Mouse (Mus musculus) forebrain, embryonic 16.5 days (tissue): ENCODE measurements around the gene Hmbs. TPM values are rescaled to one million over a fixed set of nuclear protein-coding genes. Genes with fewer than 3 reads are reported as not detected.
A peak's percentile ranks its signal among the peaks of the same experiment; 100 is the strongest.
"Not testable (repeated sequence)": the region's sequence is repeated elsewhere in the genome, so short reads cannot be mapped to it uniquely, and the experiment has no call there.

ENCODE experiments used
- ATAC-seq: fragments of 200-750 bp; cut with Nextera tagmentation; 2 replicates; pipeline ENCODE4 v1.8.0; 2017; ENCODE audit warnings: mild to moderate bottlenecking, moderate library complexity
- H3K27ac ChIP-seq: fragments of 300-500 bp; sonication (generic); 2 replicates; pipeline ENCODE4 v1.5.1; 2014; ENCODE audit warnings: low read length, control low read depth
- H3K27me3 ChIP-seq: fragments of 300-500 bp; sonication (generic); replicated peaks from 2 replicates; pipeline ENCODE4 v1.6.1; 2014; ENCODE audit warnings: low read length; ENCODE audit not compliant: control insufficient read depth, insufficient read depth
- H3K36me3 ChIP-seq: fragments of 300-500 bp; sonication (generic); 2 replicates; pipeline ENCODE4 v1.6.1; 2014; ENCODE audit not compliant: control insufficient read depth, insufficient read depth
- H3K4me1 ChIP-seq: fragments of 300-500 bp; sonication (generic); replicated peaks from 2 replicates; pipeline ENCODE4 v1.6.1; 2014; ENCODE audit warnings: low read length; ENCODE audit not compliant: control insufficient read depth, insufficient read depth
- H3K4me2 ChIP-seq: fragments of 300-500 bp; sonication (generic); 2 replicates; pipeline ENCODE4 v1.6.1; 2014; ENCODE audit warnings: mild to moderate bottlenecking, low read length, control low read depth
- H3K4me3 ChIP-seq: fragments of 300-500 bp; sonication (generic); replicated peaks from 2 replicates; pipeline ENCODE4 v1.5.1; 2014; ENCODE audit warnings: mild to moderate bottlenecking, low read length, control low read depth
- H3K9ac ChIP-seq: fragments of 300-500 bp; sonication (generic); replicated peaks from 2 replicates; pipeline ENCODE4 v1.6.1; 2014; ENCODE audit warnings: low read depth, low read length, control low read depth
- H3K9me3 ChIP-seq: fragments of 300-500 bp; sonication (generic); 2 replicates; pipeline ENCODE4 v1.6.1; 2016; ENCODE audit warnings: low read length; ENCODE audit not compliant: control insufficient read depth
- WGBS: fragments of 180-500 bp; shearing (Covaris S2); extraction: QIAGEN DNeasy Blood & Tissue Kit; methylation state at CpG from one replicate; pipeline ENCODE4 v1.1.7; 2014; 5-methylcytosine and 5-hydroxymethylcytosine counted together
- polyA plus RNA-seq: library from polyadenylated mRNA; unstranded; fragments of >200 nt; fragmentation: Nextera tagmentation; extraction: Ambion mirVana; gene quantifications from 2 replicates; pipeline ENCODE4 v1.2.1, GENCODE M21; 2015

The Hmbs gene
- polyA plus RNA-seq, 1 experiment from 2014 or later, result 64.3 TPM

DNA sequence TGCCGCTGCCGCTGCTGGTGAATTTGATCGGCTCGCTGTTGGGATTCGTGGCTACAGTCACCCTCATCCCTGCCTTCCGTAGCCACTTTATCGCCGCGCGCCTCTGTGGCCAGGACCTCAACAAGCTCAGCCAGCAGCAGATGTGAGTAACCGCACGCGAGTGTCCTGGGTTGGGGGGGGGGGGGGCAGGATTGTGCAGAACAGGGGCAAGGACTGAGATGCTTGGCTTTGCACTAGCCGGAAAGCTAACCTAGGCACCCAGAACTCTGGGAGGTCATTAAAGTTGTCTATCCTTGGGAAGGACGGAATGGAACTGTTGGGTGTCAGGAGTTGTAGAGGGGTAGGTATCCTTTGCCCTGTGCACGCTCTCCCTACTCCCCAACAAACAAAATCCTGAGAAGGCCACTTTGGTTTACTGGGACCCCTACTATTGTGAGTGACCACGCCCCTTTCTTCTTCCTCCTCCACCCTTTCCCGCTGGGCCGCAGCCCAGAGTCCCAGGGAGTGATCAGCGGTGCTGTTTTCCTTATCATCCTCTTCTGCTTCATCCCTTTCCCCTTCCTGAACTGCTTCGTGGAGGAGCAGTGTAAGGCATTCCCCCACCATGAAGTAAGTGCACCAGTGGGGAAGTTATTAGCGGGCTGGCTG, 16.8 kb downstream of the Hmbs start:
- Histone ChIP-seq H3K4me3 (peak overlapping the region; percentile 93), H3K27me3 (no peaks in the 10 kb centered on the region), H3K4me2 (peak overlapping the region; percentile 70), H3K9ac (peak overlapping the region; percentile 92), H3K27ac (peak overlapping the region; percentile 92), H3K36me3 (peaks cover 9% of the 10 kb centered on the region), H3K9me3 (no peaks in the 10 kb centered on the region), H3K4me1 (peaks cover 16% of the 10 kb centered on the region)
- 0% methylated on average over 21 of the region's 22 CpGs for WGBS
- ATAC-seq, result peak; percentile 13; the same call in 1 of the 2 replicates

DNA sequence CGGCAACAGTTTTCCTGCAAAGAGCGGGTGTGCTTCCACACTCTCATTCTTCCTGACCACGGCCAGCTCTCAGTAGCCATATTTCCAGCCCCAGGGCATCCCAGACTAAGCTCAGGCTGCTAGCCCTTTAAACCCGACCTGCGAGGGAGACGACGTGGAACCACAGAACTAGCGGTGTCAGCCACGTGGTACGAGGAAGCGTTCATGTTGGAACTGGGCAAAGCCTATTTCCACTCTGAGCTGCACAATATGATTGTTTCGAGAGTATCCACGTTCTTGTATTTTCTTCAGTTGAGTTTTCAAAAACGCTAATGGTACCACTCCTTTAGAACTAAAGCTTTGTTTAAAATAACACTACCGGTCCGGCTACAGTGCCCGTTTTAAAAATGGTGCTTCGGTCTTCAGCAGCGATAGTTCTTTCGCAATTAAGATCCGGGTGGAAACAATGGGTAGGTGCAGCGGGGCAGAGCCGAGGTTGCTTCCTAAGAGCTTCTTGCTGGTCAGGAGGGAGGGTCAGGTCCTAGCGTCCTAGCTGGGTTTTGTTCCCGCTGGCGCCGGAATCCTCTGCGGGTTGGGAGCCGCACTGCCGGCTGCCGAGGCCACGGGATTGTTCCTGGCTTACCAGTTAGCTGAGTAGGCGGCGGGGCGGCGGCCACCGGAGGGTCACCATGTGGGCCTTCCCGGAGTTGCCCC, 17.5 kb downstream of the Hmbs start:
- Histone ChIP-seq H3K4me1 (peaks cover 16% of the 10 kb centered on the region), H3K9me3 (no peaks in the 10 kb centered on the region), H3K36me3 (peaks cover 3% of the 10 kb centered on the region), H3K27me3 (no peaks in the 10 kb centered on the region), H3K4me2 (peak overlapping the region; percentile 70), H3K9ac (peak overlapping the region; percentile 92), H3K27ac (peak overlapping the region; percentile 92), H3K4me3 (peak overlapping the region; percentile 93)
- WGBS, result under 1% methylated on average over 38 of the region's 38 CpGs
- peak; percentile 94 for ATAC-seq

DNA sequence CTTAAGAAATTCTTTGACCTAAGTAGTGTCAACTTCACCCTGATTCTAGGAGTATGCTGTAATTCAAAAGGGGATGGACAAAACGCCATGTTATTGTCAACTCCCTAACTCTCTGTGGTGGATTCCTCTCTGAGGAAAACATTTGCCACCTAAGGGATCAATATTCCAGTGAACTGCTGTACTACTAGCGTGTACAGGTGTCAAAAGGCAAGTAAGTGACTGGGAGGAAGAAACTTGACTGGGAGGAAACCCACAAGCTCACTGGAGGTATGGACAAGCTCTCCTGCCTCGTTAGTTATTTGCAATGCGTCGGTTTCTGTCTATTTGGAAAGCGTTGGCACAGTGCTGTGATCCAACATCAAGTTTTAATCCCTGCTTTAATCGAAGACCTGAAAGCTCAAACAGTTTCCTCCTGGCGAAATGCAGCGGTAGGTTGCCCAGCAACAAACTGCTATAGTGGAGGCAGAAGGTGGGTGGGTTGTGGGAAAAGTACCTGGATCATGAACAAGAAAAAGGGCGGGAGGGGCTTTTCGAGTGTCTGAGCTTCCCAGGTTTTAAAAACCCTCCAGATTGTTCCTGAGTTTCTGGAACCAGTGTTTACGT, 18.2 kb downstream of the Hmbs start, which contains the start of gene Dpagt1:
TSS of gene Dpagt1 (plus strand) at position 252 of the 603 bp plus-strand sequence.
- Histone ChIP-seq H3K9ac (peak within 1 kb of the TSS; percentile 92), H3K4me3 (peak within 1 kb of the TSS; percentile 93), H3K27me3 (no peaks in the 10 kb centered on the region), H3K9me3 (no peaks in the 10 kb centered on the region), H3K4me1 (peaks cover 18% of the 10 kb centered on the region), H3K36me3 (peaks cover 2% of the 10 kb centered on the region), H3K27ac (peak within 1 kb of the TSS; percentile 92), H3K4me2 (peak within 1 kb of the TSS; percentile 70)
- WGBS, result 2% methylated on average over 12 of the region's 12 CpGs
- ATAC-seq, result peak; percentile 53

DNA sequence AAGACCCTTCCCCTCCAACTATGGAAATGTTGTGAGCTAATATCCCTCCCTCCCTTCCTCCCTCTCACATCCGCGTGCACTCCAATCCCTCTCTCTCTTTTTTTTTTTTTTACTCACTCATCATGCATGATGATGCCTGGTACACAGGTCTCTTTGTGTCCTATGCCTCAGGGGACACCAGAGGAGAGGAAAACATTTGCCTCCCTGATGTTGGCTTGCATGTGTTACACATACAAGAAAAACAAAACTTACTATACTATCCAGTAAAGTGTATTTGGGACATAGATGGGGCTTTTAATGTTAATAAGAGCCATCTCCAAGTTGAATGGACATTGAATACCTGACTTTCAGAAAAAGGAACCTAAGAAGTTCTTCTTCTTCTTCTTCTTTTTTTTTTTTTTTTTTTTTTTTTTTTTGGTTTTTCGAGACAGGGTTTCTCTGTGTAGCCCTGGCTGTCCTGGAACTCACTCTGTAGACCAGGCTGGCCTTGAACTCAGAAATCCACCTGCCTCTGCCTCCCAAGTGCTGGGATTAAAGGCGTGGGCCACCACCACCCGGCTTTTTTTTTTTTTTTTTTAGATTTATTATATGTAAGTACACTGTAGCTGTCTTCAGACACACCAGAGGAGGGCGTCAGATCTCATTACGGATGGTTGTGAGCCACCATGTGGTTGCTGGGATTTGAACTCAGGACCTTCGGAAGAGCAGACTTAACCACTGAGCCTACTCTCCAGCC, 18.8 kb downstream of the Hmbs start:
- ATAC-seq, H3K27ac ChIP-seq, H3K4me3 ChIP-seq, H3K9ac ChIP-seq, H3K9me3 ChIP-seq, H3K27me3 ChIP-seq, H3K36me3 ChIP-seq: not testable (repeated sequence)
- WGBS, result 60% methylated on average over 6 of the region's 8 CpGs
- H3K4me2 ChIP-seq, result peak overlapping the region; percentile 70
- peaks cover 23% of the 10 kb centered on the region for H3K4me1 ChIP-seq

DNA sequence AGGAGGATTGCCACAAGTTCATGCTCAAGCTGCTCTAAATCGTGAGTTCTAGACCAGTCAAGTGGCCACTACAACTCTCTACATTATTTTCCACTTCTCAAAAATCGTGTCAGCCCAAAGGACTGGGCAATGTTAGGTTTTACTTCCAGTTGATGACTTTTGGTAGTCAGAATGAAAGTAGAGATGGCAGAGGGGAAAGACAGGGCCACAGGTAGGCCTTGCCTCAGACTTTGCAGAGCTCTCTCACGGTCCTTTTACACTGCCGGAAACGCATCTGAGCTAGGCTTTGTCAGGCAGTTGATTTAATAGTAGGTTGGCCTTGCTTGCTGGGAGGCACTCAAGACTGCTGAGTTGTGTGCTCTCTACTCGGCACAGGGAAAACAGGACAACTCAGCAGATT, 19.9 kb downstream of the Hmbs start:
- Histone ChIP-seq H3K27ac (no peak overlapping the region), H3K27me3 (no peaks in the 10 kb centered on the region), H3K4me3 (no peak overlapping the region), H3K36me3 (no peaks in the 10 kb centered on the region), H3K9me3 (no peaks in the 10 kb centered on the region), H3K9ac (no peak overlapping the region), H3K4me2 (no peak overlapping the region), H3K4me1 (peaks cover 26% of the 10 kb centered on the region)
- WGBS, result 91% methylated on average over 6 of the region's 6 CpGs
- no peak for ATAC-seq

DNA sequence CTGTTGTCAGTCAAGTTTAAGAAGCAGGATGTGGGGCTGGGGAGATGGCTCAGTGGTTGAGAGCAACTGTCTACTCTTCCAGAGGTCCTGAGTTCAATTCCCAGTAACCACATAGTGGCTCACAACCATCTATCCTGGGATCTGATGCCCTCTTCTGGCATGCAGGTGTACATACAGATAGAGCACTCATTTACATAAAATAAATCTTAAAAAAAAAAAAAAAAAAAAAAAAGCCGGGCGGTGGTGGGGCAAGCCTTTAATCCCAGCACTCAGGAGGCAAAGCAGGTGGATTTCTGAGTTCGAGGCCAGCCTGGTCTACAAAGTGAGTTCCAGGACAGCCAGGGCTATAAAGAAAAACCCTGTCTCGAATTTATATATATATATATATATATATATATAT, 20.4 kb downstream of the Hmbs start:
- H3K27ac ChIP-seq, result not testable (repeated sequence)

DNA sequence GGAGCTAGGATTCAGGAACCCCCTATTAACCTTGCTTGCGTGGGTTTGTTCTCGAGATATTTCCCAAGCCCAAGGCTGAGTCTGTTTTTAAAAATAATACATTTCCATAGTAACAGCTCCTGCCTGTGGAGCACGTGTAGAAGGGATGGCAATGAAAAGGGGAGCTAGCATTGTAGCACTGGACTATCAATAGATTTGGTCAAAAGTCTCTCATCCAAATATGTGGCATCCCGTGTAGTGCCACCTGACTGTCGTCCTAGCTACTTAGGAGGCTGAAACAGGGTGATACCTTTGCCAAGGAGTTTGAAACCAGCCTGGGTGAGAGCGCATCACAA, 23.3 kb downstream of the Hmbs start:
- peak overlapping the region; percentile 80 for H3K27ac ChIP-seq
- H3K4me2 ChIP-seq, result peak overlapping the region; percentile 89
- no peaks in the 10 kb centered on the region for H3K36me3 ChIP-seq
- WGBS, result 20% methylated on average over 6 of the region's 6 CpGs
- H3K9me3 ChIP-seq, result no peaks in the 10 kb centered on the region
- peak overlapping the region; percentile 97 for H3K4me3 ChIP-seq
- peak; percentile 22; the same call in 1 of the 2 replicates for ATAC-seq
- peak overlapping the region; percentile 27 for H3K9ac ChIP-seq
- no peaks in the 10 kb centered on the region for H3K27me3 ChIP-seq
- H3K4me1 ChIP-seq, result peaks cover 31% of the 10 kb centered on the region

More for the DNA sequence above, 20.4 kb downstream of the Hmbs start:
- H3K9me3 ChIP-seq, ATAC-seq, H3K27me3 ChIP-seq, H3K4me2 ChIP-seq, H3K4me3 ChIP-seq, H3K9ac ChIP-seq, H3K36me3 ChIP-seq: not testable (repeated sequence)
- peaks cover 31% of the 10 kb centered on the region for H3K4me1 ChIP-seq
- WGBS, result 76% methylated on average over 4 of the region's 4 CpGs

DNA sequence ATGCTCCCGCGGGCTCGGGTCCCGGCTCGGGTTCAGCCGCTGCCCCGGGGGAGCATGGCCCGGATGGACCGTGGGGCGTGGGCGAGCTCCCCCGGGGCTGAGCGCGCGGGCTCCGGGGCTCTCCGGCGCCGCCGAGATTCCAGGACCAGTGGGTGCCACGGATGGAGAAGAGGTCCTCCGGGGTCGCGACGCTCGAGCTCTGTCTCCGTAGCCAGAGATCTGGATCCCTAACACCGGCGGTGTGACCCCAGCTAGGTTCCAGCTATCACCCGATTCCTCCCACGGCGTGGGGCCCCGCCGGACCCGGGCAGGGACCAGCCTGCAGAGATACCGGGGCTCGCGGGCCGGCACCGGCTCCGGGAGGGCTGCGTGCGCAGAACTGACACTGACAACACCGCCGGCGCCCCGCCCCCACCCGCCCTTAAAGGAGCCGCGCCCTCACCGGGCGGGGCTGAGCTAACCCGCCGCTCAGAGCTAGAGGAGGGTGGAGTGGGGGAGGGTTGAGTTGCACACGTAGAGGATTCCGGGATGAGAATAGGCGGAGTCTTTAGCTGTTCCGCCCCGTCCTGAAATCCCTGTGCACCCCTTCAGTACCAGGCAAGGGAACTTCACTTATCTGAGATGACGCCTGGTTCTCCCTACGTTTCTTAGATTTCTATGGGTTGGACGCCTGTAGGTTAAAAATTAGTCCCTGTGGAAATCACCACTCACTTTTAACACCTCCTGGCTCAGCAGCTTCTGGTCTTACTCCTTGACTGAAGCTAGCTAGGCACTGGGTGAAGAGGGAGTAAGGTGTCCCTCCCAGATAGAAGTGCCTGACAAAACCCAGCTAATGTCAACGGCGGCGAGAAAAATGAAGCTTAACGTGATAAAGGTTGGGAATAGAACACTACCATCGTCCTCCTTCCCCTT, 23.9 kb downstream of the Hmbs start, which contains the start of gene C2cd2l:
TSS of gene C2cd2l (minus strand) at position 399 of the 912 bp plus-strand sequence.
- no peaks in the 10 kb centered on the region for H3K27me3 ChIP-seq
- H3K4me2 ChIP-seq, result peak within 1 kb of the TSS; percentile 89
- peak within 1 kb of the TSS; percentile 87 for H3K9ac ChIP-seq
- no peaks in the 10 kb centered on the region for H3K9me3 ChIP-seq
- H3K36me3 ChIP-seq, result no peaks in the 10 kb centered on the region
- WGBS, result 0% methylated on average over 66 of the region's 67 CpGs
- peak within 1 kb of the TSS; percentile 80 for H3K27ac ChIP-seq
- ATAC-seq, result peak; percentile 99
- H3K4me3 ChIP-seq, result peak within 1 kb of the TSS; percentile 97
- H3K4me1 ChIP-seq, result peaks cover 29% of the 10 kb centered on the region
